Mouse (Mus musculus) CH12.LX (cell line): ENCODE measurements at regions not wholly inside any gene's neighbourhood (a gene's known extent, or its start where the extent isn't known, plus 50 kb on each side); places are given as distances from the start of the nearest gene placed in this dataset.

Experiments
- CTCF ChIP-seq, 2 experiments: IDR thresholded peaks in 1 of 2; conservative IDR thresholded peaks in 1 of 2; 2 replicates each; pipeline ENCODE4 v1.5.1; 2011 to 2012; ENCODE audit warnings: low read depth in 2 of 2, low read length in 2 of 2, improper control_type of control experiment in 1 of 2, inconsistent platforms in 1 of 2, mild to moderate bottlenecking in 1 of 2, moderate library complexity in 1 of 2
- POLR2A ChIP-seq: IDR thresholded peaks from 2 replicates; pipeline ENCODE4 v1.6.1; 2011; ENCODE audit warnings: low read depth, mild to moderate bottlenecking, improper control_type of control experiment, low read length

DNA sequence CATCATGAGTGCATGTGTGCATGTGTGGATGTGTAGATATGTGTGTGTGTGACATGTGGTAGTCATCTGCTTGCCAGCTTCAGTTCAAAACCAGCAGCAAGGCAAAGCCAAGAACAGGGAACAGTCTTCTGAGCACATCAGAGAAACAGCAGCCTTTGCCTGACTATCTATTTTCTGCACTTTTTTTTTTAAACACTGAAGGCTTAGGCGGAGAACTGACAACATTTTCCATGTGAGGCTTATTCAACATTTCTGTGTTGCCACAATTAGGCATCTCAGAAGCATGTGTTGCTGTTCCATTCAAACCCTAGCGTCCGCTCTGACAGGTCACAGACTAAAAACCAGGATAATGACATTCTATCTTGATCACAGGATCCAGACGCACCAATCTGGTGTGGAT, 122.9 kb upstream of the Atxn1 start:
- TF ChIP-seq CTCF (conservative IDR thresholded peaks at IDR 0.05 in 1 of 2, IDR thresholded peaks at IDR 0.05 in 1 of 2; ENCODE audit: low read depth in 2 of 2, low read length in 2 of 2) (no peak), POLR2A (no peak)
